Mouse (Mus musculus): ENCODE results near the gene Strn3. TPM values are rescaled to one million over a fixed set of nuclear protein-coding genes. Genes with fewer than 3 reads are reported as not detected.

Strn3 gene
- total and polyA plus RNA-seq, 3 experiments: 22.1 to 47.9 (median 27.7) TPM

GRCm38 (mm10) chr12:51592888-51593228 lies 98.8 kb downstream of the Strn3 start:
- Histone ChIP-seq H3K79me2 (replicated peaks; ENCODE audit: control insufficient read depth, extremely low read depth, insufficient read depth, poor library complexity, severe bottlenecking) (no peaks in the 10 kb centered on the region), H3K27ac (ENCODE audit: insufficient read depth, low read depth) (no peak overlapping the region), H3K36me3 (replicated peaks in 1 of 2; ENCODE audit: control insufficient read depth in 1 of 2, insufficient read depth in 1 of 2, low read length in 1 of 2) (no peaks in the 10 kb centered on the region), H3K9me3 (replicated peaks; ENCODE audit: low read length) (peaks cover 7% of the 10 kb centered on the region), H3K4me2 (ENCODE audit: insufficient read depth, low read depth, poor library complexity, severe bottlenecking) (no peak overlapping the region), H3K27me3 (replicated peaks) (no peaks in the 10 kb centered on the region), H3K9ac (ENCODE audit: insufficient read depth, low read depth) (no peak overlapping the region), H3K4me3 (replicated peaks in 1 of 3; ENCODE audit: low read depth in 2 of 3, low read length in 2 of 3, poor library complexity in 1 of 3) (no peak overlapping the region), H3K4me1 (ENCODE audit: control insufficient read depth in 1 of 2, insufficient read depth in 2 of 2) (no peaks in the 10 kb centered on the region)
- in situ Hi-C loops (cut with MboI; ENCODE audit: low pct_ligation_motif_present, low pct_unique_long_range_greater_than_20kb, low sequenced_read_pairs) (no loop called here), dilution Hi-C loops (cut with MboI; ENCODE audit: extremely low pct_ligation_motif_present, extremely low pct_unique_long_range_greater_than_20kb, low sequenced_read_pairs) (no loop called here)
- no peak for DNase-seq (ENCODE audit: extremely low read depth)
- TF ChIP-seq TCF12 (IDR thresholded peaks at IDR 0.05; ENCODE audit: low read depth, low read length) (no peak), CTCF (conservative IDR thresholded peaks at IDR 0.05 in 1 of 2, IDR thresholded peaks at IDR 0.05 in 1 of 2; ENCODE audit: low read depth in 2 of 2, low read length in 2 of 2) (no peak), TBP (conservative IDR thresholded peaks at IDR 0.05; ENCODE audit: low read depth, low read length) (no peak), CHD2 (IDR thresholded peaks at IDR 0.05; ENCODE audit: low read length) (no peak)

GRCm38 (mm10) chr12:51591921-51592320 lies 99.8 kb downstream of the Strn3 start:
- H3K4me2 ChIP-seq (ENCODE audit: insufficient read depth, low read depth, poor library complexity, severe bottlenecking): no peak overlapping the region
- no peak for DNase-seq (ENCODE audit: extremely low read depth)
- dilution Hi-C loops (cut with MboI; ENCODE audit: extremely low pct_ligation_motif_present, extremely low pct_unique_long_range_greater_than_20kb, low sequenced_read_pairs): no loop called here

GRCm38 (mm10) chr12:51589263-51589662 lies 102.4 kb downstream of the Strn3 start:
- H3K4me3 ChIP-seq (replicated peaks in 1 of 3; ENCODE audit: low read depth in 2 of 3, low read length in 2 of 3, poor library complexity in 1 of 3): no peak overlapping the region
- in situ Hi-C loops (cut with MboI; ENCODE audit: low pct_ligation_motif_present, low pct_unique_long_range_greater_than_20kb, low sequenced_read_pairs): no loop called here
- DNase-seq (ENCODE audit: extremely low read depth): no peak
- H3K9ac ChIP-seq (ENCODE audit: insufficient read depth, low read depth): no peak overlapping the region
- peaks cover 7% of the 10 kb centered on the region for H3K9me3 ChIP-seq (replicated peaks; ENCODE audit: low read length)
- no peaks in the 10 kb centered on the region for H3K4me1 ChIP-seq (ENCODE audit: control insufficient read depth in 1 of 2, insufficient read depth in 2 of 2)
- H3K27me3 ChIP-seq (replicated peaks): no peaks in the 10 kb centered on the region
- H3K79me2 ChIP-seq (replicated peaks; ENCODE audit: control insufficient read depth, extremely low read depth, insufficient read depth, poor library complexity, severe bottlenecking): no peaks in the 10 kb centered on the region
- TF ChIP-seq CTCF (conservative IDR thresholded peaks at IDR 0.05 in 1 of 2, IDR thresholded peaks at IDR 0.05 in 1 of 2; ENCODE audit: low read depth in 2 of 2, low read length in 2 of 2): no peak
- TF ChIP-seq ZNF384 (IDR thresholded peaks at IDR 0.05; ENCODE audit: low read depth, low read length): no peak
- TF ChIP-seq MAFK (IDR thresholded peaks at IDR 0.05; ENCODE audit: insufficient replicate concordance, low read length): no peak
- TF ChIP-seq SIN3A (IDR thresholded peaks at IDR 0.05; ENCODE audit: low read length): no peak
- no peak for TF ChIP-seq MXI1 (IDR thresholded peaks at IDR 0.05; ENCODE audit: low read depth, low read length)
- TF ChIP-seq PAX5 (IDR thresholded peaks at IDR 0.05; ENCODE audit: low read length): no peak
- no peak for TF ChIP-seq GABPA (IDR thresholded peaks at IDR 0.05; ENCODE audit: insufficient replicate concordance, low read depth, low read length)
- no peak for TF ChIP-seq UBTF (IDR thresholded peaks at IDR 0.05; ENCODE audit: low read depth, low read length)
- TF ChIP-seq USF1 (IDR thresholded peaks at IDR 0.05; ENCODE audit: low read depth, low read length): no peak
- TF ChIP-seq TBP (conservative IDR thresholded peaks at IDR 0.05; ENCODE audit: low read depth, low read length): no peak
- TF ChIP-seq E2F4 (IDR thresholded peaks at IDR 0.05; ENCODE audit: insufficient replicate concordance, low read depth, low read length): no peak
- TF ChIP-seq RCOR1 (conservative IDR thresholded peaks at IDR 0.05; ENCODE audit: low read depth, low read length): no peak
- no peak for TF ChIP-seq USF2 (conservative IDR thresholded peaks at IDR 0.05; ENCODE audit: low read depth, low read length)
- TF ChIP-seq KAT2A (IDR thresholded peaks at IDR 0.05; ENCODE audit: insufficient replicate concordance, low read length): no peak
- TF ChIP-seq JUND (conservative IDR thresholded peaks at IDR 0.05; ENCODE audit: low read depth, low read length): no peak
- dilution Hi-C loops (cut with MboI; ENCODE audit: extremely low pct_ligation_motif_present, extremely low pct_unique_long_range_greater_than_20kb, low sequenced_read_pairs): no loop called here
- H3K27ac ChIP-seq (ENCODE audit: insufficient read depth, low read depth): no peak overlapping the region
- H3K4me2 ChIP-seq (ENCODE audit: insufficient read depth, low read depth, poor library complexity, severe bottlenecking): no peak overlapping the region
- H3K36me3 ChIP-seq (replicated peaks in 1 of 2; ENCODE audit: control insufficient read depth in 1 of 2, insufficient read depth in 1 of 2, low read length in 1 of 2): no peaks in the 10 kb centered on the region

More at GRCm38 (mm10) chr12:51591921-51592320, 99.8 kb downstream of the Strn3 start:
- no peaks in the 10 kb centered on the region for H3K36me3 ChIP-seq (replicated peaks in 1 of 2; ENCODE audit: control insufficient read depth in 1 of 2, insufficient read depth in 1 of 2, low read length in 1 of 2)
- in situ Hi-C loops (cut with MboI; ENCODE audit: low pct_ligation_motif_present, low pct_unique_long_range_greater_than_20kb, low sequenced_read_pairs): no loop called here
- H3K4me1 ChIP-seq (ENCODE audit: control insufficient read depth in 1 of 2, insufficient read depth in 2 of 2): no peaks in the 10 kb centered on the region
- no peak for TF ChIP-seq ELF1 (IDR thresholded peaks at IDR 0.05; ENCODE audit: low read depth, low read length)
- no peak for TF ChIP-seq POLR2A (IDR thresholded peaks at IDR 0.05; ENCODE audit: low read depth, low read length)
- TF ChIP-seq CTCF (conservative IDR thresholded peaks at IDR 0.05 in 1 of 2, IDR thresholded peaks at IDR 0.05 in 1 of 2; ENCODE audit: low read depth in 2 of 2, low read length in 2 of 2): no peak
- TF ChIP-seq MXI1 (IDR thresholded peaks at IDR 0.05; ENCODE audit: low read depth, low read length): no peak
- TF ChIP-seq ZNF384 (IDR thresholded peaks at IDR 0.05; ENCODE audit: low read depth, low read length): no peak
- no peak for TF ChIP-seq JUN (IDR thresholded peaks at IDR 0.05; ENCODE audit: insufficient read depth, low read depth, low read length)
- no peak for TF ChIP-seq BHLHE40 (IDR thresholded peaks at IDR 0.05; ENCODE audit: low read depth, low read length)
- TF ChIP-seq TBP (conservative IDR thresholded peaks at IDR 0.05; ENCODE audit: low read depth, low read length): no peak
- no peak for TF ChIP-seq ZKSCAN1 (IDR thresholded peaks at IDR 0.05; ENCODE audit: borderline replicate concordance, low read depth, low read length)
- no peak overlapping the region for H3K9ac ChIP-seq (ENCODE audit: insufficient read depth, low read depth)
- H3K27me3 ChIP-seq (replicated peaks): no peaks in the 10 kb centered on the region
- no peaks in the 10 kb centered on the region for H3K79me2 ChIP-seq (replicated peaks; ENCODE audit: control insufficient read depth, extremely low read depth, insufficient read depth, poor library complexity, severe bottlenecking)
- peaks cover 7% of the 10 kb centered on the region for H3K9me3 ChIP-seq (replicated peaks; ENCODE audit: low read length)
- no peak overlapping the region for H3K27ac ChIP-seq (ENCODE audit: insufficient read depth, low read depth)
- H3K4me3 ChIP-seq (replicated peaks in 1 of 3; ENCODE audit: low read depth in 2 of 3, low read length in 2 of 3, poor library complexity in 1 of 3): no peak overlapping the region

Measured in CH12.LX (cell line).